Mouse (Mus musculus): ENCODE data around the gene 4430402I18Rik. TPM values are rescaled to one million over a fixed set of nuclear protein-coding genes. Genes with fewer than 3 reads are reported as not detected.
"Not testable (repeated sequence)": the region's sequence is repeated elsewhere in the genome, so short reads cannot be mapped to it uniquely, and the experiment has no call there.

The 4430402I18Rik gene
- polyA plus RNA-seq (2015; fragmentation: Nextera tagmentation; extraction: Ambion mirVana) = 3.4 and 4.2 TPM in 2 replicates

- no peak within 1 kb of the TSS for H3K27ac ChIP-seq (ENCODE audit: low read length)
- no peaks in the 10 kb centered on the region for H3K27me3 ChIP-seq (ENCODE audit: insufficient read depth, low read length)
- ATAC-seq (ENCODE audit: low FRiP score, low TSS enrichment) = no peak
- H3K36me3 ChIP-seq (ENCODE audit: insufficient read depth, low read length) = no peaks in the 10 kb centered on the region
- peaks cover 16% of the 10 kb centered on the region for H3K4me1 ChIP-seq (ENCODE audit: insufficient read depth, low read length)
- H3K9me3 ChIP-seq (ENCODE audit: low read length) = no peaks in the 10 kb centered on the region
- H3K4me3 ChIP-seq (ENCODE audit: low read length) = no peak within 1 kb of the TSS
- no peak within 1 kb of the TSS for H3K9ac ChIP-seq (replicated peaks; ENCODE audit: low read length)
- 19% methylated on average over 11 of the region's 11 CpGs for WGBS
- H3K4me2 ChIP-seq (replicated peaks; ENCODE audit: low read depth, low read length) = no peak within 1 kb of the TSS
These were observed at the start of gene 4430402I18Rik for GRCm38 (mm10) chr19:28967652-28968051. Gene 4430402I18Rik (minus strand): TSS chr19:28967800.

- Histone ChIP-seq H3K27ac (ENCODE audit: low read length) (peak overlapping the region; percentile 46; the same call in 1 of the 2 replicates), H3K9ac (replicated peaks; ENCODE audit: low read length) (no peak overlapping the region), H3K4me2 (replicated peaks; ENCODE audit: low read depth, low read length) (no peak overlapping the region), H3K4me3 (ENCODE audit: low read length) (no peak overlapping the region), H3K27me3 (ENCODE audit: insufficient read depth, low read length) (no peaks in the 10 kb centered on the region), H3K36me3 (ENCODE audit: insufficient read depth, low read length) (peaks cover 41% of the 10 kb centered on the region), H3K9me3 (ENCODE audit: low read length) (no peaks in the 10 kb centered on the region), H3K4me1 (ENCODE audit: insufficient read depth, low read length) (0 out of 2 replicates have a peak, but pooled peaks cover 2% of the 10 kb centered on the region)
- 51% methylated on average over 5 of the region's 5 CpGs for whole genome bisulfite sequencing
- ATAC-seq (ENCODE audit: low FRiP score, low TSS enrichment) = no peak
These were observed 49.2 kb upstream of the 4430402I18Rik start for GRCm38 (mm10) chr19:29016786-29017185.

- Histone ChIP-seq H3K4me1 (ENCODE audit: insufficient read depth, low read length) (0 out of 2 replicates have a peak, but pooled peaks cover 2% of the 10 kb centered on the region), H3K9me3 (ENCODE audit: low read length) (no peaks in the 10 kb centered on the region), H3K27ac (ENCODE audit: low read length) (peak overlapping the region; percentile 69; the same call in 1 of the 2 replicates), H3K4me2 (replicated peaks; ENCODE audit: low read depth, low read length) (no peak overlapping the region), H3K4me3 (ENCODE audit: low read length) (no peak overlapping the region), H3K36me3 (ENCODE audit: insufficient read depth, low read length) (peaks cover 40% of the 10 kb centered on the region), H3K9ac (replicated peaks; ENCODE audit: low read length) (no peak overlapping the region), H3K27me3 (ENCODE audit: insufficient read depth, low read length) (no peaks in the 10 kb centered on the region)
- WGBS = 58% methylated on average over 5 of the region's 5 CpGs
- no peak for ATAC-seq (ENCODE audit: low FRiP score, low TSS enrichment)
These were observed 48.7 kb upstream of the 4430402I18Rik start for GRCm38 (mm10) chr19:29016204-29016765.

GRCm38 (mm10) chr19:29015410-29016203 is 48.0 kb upstream of the 4430402I18Rik start:
- H3K9me3 ChIP-seq (ENCODE audit: low read length) = no peaks in the 10 kb centered on the region
- peaks cover 36% of the 10 kb centered on the region for H3K36me3 ChIP-seq (ENCODE audit: insufficient read depth, low read length)
- H3K4me3 ChIP-seq (ENCODE audit: low read length) = no peak overlapping the region
- H3K4me2 ChIP-seq (replicated peaks; ENCODE audit: low read depth, low read length) = no peak overlapping the region
- H3K9ac ChIP-seq (replicated peaks; ENCODE audit: low read length) = no peak overlapping the region
- H3K27me3 ChIP-seq (ENCODE audit: insufficient read depth, low read length) = no peaks in the 10 kb centered on the region
- peak; percentile 61; the same call in 1 of the 2 replicates for ATAC-seq (ENCODE audit: low FRiP score, low TSS enrichment)
- 60% methylated on average over 8 of the region's 8 CpGs for WGBS
- H3K27ac ChIP-seq (ENCODE audit: low read length) = peak overlapping the region; percentile 69; the same call in 1 of the 2 replicates
- H3K4me1 ChIP-seq (ENCODE audit: insufficient read depth, low read length) = 0 out of 2 replicates have a peak, but pooled peaks cover 2% of the 10 kb centered on the region

- no peak overlapping the region for H3K4me2 ChIP-seq (replicated peaks; ENCODE audit: low read depth, low read length)
- 48% methylated on average over 5 of the region's 5 CpGs for WGBS
- H3K27me3 ChIP-seq (ENCODE audit: insufficient read depth, low read length) = no peaks in the 10 kb centered on the region
- 0 out of 2 replicates have a peak overlapping the region, but pooled peaks have one; percentile 11 for H3K27ac ChIP-seq (ENCODE audit: low read length)
- ATAC-seq (ENCODE audit: low FRiP score, low TSS enrichment) = peak; percentile 61
- H3K9me3 ChIP-seq (ENCODE audit: low read length) = no peaks in the 10 kb centered on the region
- H3K4me3 ChIP-seq (ENCODE audit: low read length) = no peak overlapping the region
- no peak overlapping the region for H3K9ac ChIP-seq (replicated peaks; ENCODE audit: low read length)
- 0 out of 2 replicates have a peak, but pooled peaks cover 2% of the 10 kb centered on the region for H3K4me1 ChIP-seq (ENCODE audit: insufficient read depth, low read length)
- H3K36me3 ChIP-seq (ENCODE audit: insufficient read depth, low read length) = peaks cover 26% of the 10 kb centered on the region
These were observed 47.0 kb upstream of the 4430402I18Rik start for GRCm38 (mm10) chr19:29014466-29015055.

GRCm38 (mm10) chr19:29011355-29011990 is 43.9 kb upstream of the 4430402I18Rik start:
- no peak overlapping the region for H3K4me3 ChIP-seq (ENCODE audit: low read length)
- no peak overlapping the region for H3K9ac ChIP-seq (replicated peaks; ENCODE audit: low read length)
- no peaks in the 10 kb centered on the region for H3K27me3 ChIP-seq (ENCODE audit: insufficient read depth, low read length)
- no peak overlapping the region for H3K27ac ChIP-seq (ENCODE audit: low read length)
- no peaks in the 10 kb centered on the region for H3K9me3 ChIP-seq (ENCODE audit: low read length)
- no peak for ATAC-seq (ENCODE audit: low FRiP score, low TSS enrichment)
- H3K36me3 ChIP-seq (ENCODE audit: insufficient read depth, low read length) = peaks cover 29% of the 10 kb centered on the region
- WGBS = 93% methylated on average over 12 of the region's 12 CpGs
- H3K4me1 ChIP-seq (ENCODE audit: insufficient read depth, low read length) = 0 out of 2 replicates have a peak, but pooled peaks cover 2% of the 10 kb centered on the region
- H3K4me2 ChIP-seq (replicated peaks; ENCODE audit: low read depth, low read length) = no peak overlapping the region

GRCm38 (mm10) chr19:29009046-29009445 is 41.4 kb upstream of the 4430402I18Rik start:
- Histone ChIP-seq H3K27ac (ENCODE audit: low read length) (no peak overlapping the region), H3K4me3 (ENCODE audit: low read length) (no peak overlapping the region), H3K9ac (replicated peaks; ENCODE audit: low read length) (no peak overlapping the region), H3K36me3 (ENCODE audit: insufficient read depth, low read length) (peaks cover 33% of the 10 kb centered on the region), H3K4me2 (replicated peaks; ENCODE audit: low read depth, low read length) (no peak overlapping the region), H3K4me1 (ENCODE audit: insufficient read depth, low read length) (0 out of 2 replicates have a peak, but pooled peaks cover under 1% of the 10 kb centered on the region), H3K27me3 (ENCODE audit: insufficient read depth, low read length) (no peaks in the 10 kb centered on the region), H3K9me3 (ENCODE audit: low read length) (no peaks in the 10 kb centered on the region)
- 93% methylated on average over 11 of the region's 11 CpGs for WGBS
- no peak for ATAC-seq (ENCODE audit: low FRiP score, low TSS enrichment)

GRCm38 (mm10) chr19:29008069-29008706 is 40.6 kb upstream of the 4430402I18Rik start:
- ATAC-seq (ENCODE audit: low FRiP score, low TSS enrichment) = no peak
- H3K9me3 ChIP-seq (ENCODE audit: low read length) = no peaks in the 10 kb centered on the region
- peaks cover 30% of the 10 kb centered on the region for H3K36me3 ChIP-seq (ENCODE audit: insufficient read depth, low read length)
- 86% methylated on average over 3 of the region's 3 CpGs for WGBS
- no peak overlapping the region for H3K27ac ChIP-seq (ENCODE audit: low read length)
- no peak overlapping the region for H3K9ac ChIP-seq (replicated peaks; ENCODE audit: low read length)
- no peaks in the 10 kb centered on the region for H3K27me3 ChIP-seq (ENCODE audit: insufficient read depth, low read length)
- no peak overlapping the region for H3K4me2 ChIP-seq (replicated peaks; ENCODE audit: low read depth, low read length)
- no peak overlapping the region for H3K4me3 ChIP-seq (ENCODE audit: low read length)
- no peaks in the 10 kb centered on the region for H3K4me1 ChIP-seq (ENCODE audit: insufficient read depth, low read length)

- not testable (repeated sequence) for H3K27me3 ChIP-seq (ENCODE audit: insufficient read depth, low read length); H3K4me2 ChIP-seq (replicated peaks; ENCODE audit: low read depth, low read length); H3K27ac ChIP-seq (ENCODE audit: low read length); H3K9me3 ChIP-seq (ENCODE audit: low read length); ATAC-seq (ENCODE audit: low FRiP score, low TSS enrichment); H3K4me3 ChIP-seq (ENCODE audit: low read length); H3K9ac ChIP-seq (replicated peaks; ENCODE audit: low read length); H3K4me1 ChIP-seq (ENCODE audit: insufficient read depth, low read length)
- WGBS = 97% methylated on average over 16 of the region's 16 CpGs
- H3K36me3 ChIP-seq (ENCODE audit: insufficient read depth, low read length) = peaks cover 44% of the 10 kb centered on the region
These were observed 32.7 kb upstream of the 4430402I18Rik start for GRCm38 (mm10) chr19:29000321-29000720.

All from kidney, embryonic 16.5 days (tissue).